Mouse (Mus musculus) kidney, embryonic 14.5 days (tissue): ENCODE measurements around the gene Myocd. TPM values are rescaled to one million over a fixed set of nuclear protein-coding genes. Genes with fewer than 3 reads are reported as not detected.

ENCODE experiments used
- ATAC-seq: fragments of 200-750 bp; cut with Nextera tagmentation; 2 replicates; pipeline ENCODE4 v1.8.0; 2017; ENCODE audit warnings: moderate number of reproducible peaks, mild to moderate bottlenecking, moderate TSS enrichment, moderate library complexity; ENCODE audit not compliant: low FRiP score, low TSS enrichment
- H3K27ac ChIP-seq: fragments of 300-500 bp; sonication (generic); 2 replicates; pipeline ENCODE4 v1.5.1; 2014; ENCODE audit warnings: low read depth, mild to moderate bottlenecking, low read length, moderate library complexity, mixed read lengths
- H3K27me3 ChIP-seq: fragments of 300-500 bp; sonication (generic); 2 replicates; pipeline ENCODE4 v1.6.1; 2014; ENCODE audit warnings: mild to moderate bottlenecking, low read length; ENCODE audit not compliant: control insufficient read depth, insufficient read depth
- H3K36me3 ChIP-seq: fragments of 300-500 bp; sonication (generic); 2 replicates; pipeline ENCODE4 v1.6.1; 2014; ENCODE audit warnings: low read length, mixed read lengths; ENCODE audit not compliant: control insufficient read depth, insufficient read depth
- H3K4me1 ChIP-seq: fragments of 300-500 bp; sonication (generic); 2 replicates; pipeline ENCODE4 v1.6.1; 2014; ENCODE audit warnings: low read length, mixed read lengths; ENCODE audit not compliant: control insufficient read depth, insufficient read depth
- H3K4me2 ChIP-seq: fragments of 300-500 bp; sonication (generic); replicated peaks from 2 replicates; pipeline ENCODE4 v1.6.1; 2014; ENCODE audit warnings: low read depth, mild to moderate bottlenecking, low read length
- H3K4me3 ChIP-seq: fragments of 300-500 bp; sonication (generic); 2 replicates; pipeline ENCODE4 v1.5.1; 2014; ENCODE audit warnings: mild to moderate bottlenecking, low read length
- H3K9ac ChIP-seq: fragments of 300-500 bp; sonication (generic); 2 replicates; pipeline ENCODE4 v1.6.1; 2014; ENCODE audit warnings: low read depth, mild to moderate bottlenecking, low read length, moderate library complexity
- H3K9me3 ChIP-seq: fragments of 300-500 bp; sonication (generic); 2 replicates; pipeline ENCODE4 v1.6.1; 2016; ENCODE audit warnings: low read length; ENCODE audit not compliant: control insufficient read depth
- WGBS: fragments of 180-500 bp; shearing (Covaris S2); extraction: QIAGEN DNeasy Blood & Tissue Kit; methylation state at CpG from one replicate; pipeline ENCODE4 v1.1.7; 2014; 5-methylcytosine and 5-hydroxymethylcytosine counted together
- polyA plus RNA-seq: library from polyadenylated mRNA; unstranded; fragments of >200 nt; fragmentation: Nextera tagmentation; extraction: Ambion mirVana; gene quantifications from 2 replicates; pipeline ENCODE4 v1.2.1, GENCODE M21; 2014

Myocd gene
- 3.4 and 4.6 TPM in 2 replicates for polyA plus RNA-seq

DNA sequence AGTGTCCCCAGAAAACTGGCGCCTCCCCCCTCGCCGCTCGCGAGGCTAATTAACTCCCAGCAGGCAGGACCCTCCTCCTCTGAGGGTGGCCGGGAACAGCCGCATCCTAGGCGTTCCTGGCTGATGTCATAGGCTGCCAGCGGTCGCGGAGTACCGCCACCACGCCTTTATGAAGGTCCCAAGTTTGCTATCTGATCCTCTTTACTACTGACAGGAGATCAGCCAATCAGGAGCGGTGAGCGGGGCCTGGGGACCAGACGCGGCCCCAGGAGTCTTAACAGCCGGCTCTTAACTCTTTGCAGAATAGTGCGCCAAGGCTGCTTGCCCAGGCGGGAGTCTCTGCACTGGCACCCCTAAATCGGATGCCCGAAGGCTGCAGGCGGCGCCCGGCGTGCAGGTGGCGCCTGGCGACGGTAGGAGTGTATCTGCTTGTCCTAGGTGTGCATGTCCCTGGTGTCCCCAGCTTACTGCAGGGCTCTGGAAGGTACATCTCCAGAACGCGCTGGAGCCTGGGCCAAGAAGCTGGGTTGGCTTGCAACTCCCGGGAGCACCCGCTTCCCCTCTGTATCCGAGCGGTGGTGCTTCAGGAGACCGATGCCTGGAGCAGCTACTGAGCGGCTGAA lies at the start of gene Myocd:
Gene Myocd (minus strand): TSS at position 139 of the 623 bp plus-strand sequence.
- peak within 1 kb of the TSS; percentile 59 for H3K4me2 ChIP-seq
- no peak within 1 kb of the TSS for H3K27ac ChIP-seq
- peaks cover 7% of the 10 kb centered on the region for H3K27me3 ChIP-seq
- under 1% methylated on average over 37 of the region's 37 CpGs for WGBS
- no peaks in the 10 kb centered on the region for H3K36me3 ChIP-seq
- peak; percentile 91 for ATAC-seq
- no peaks in the 10 kb centered on the region for H3K9me3 ChIP-seq
- H3K4me3 ChIP-seq: peak within 1 kb of the TSS; percentile 37
- H3K4me1 ChIP-seq: no peaks in the 10 kb centered on the region
- peak within 1 kb of the TSS; percentile 19; the same call in 1 of the 2 replicates for H3K9ac ChIP-seq

GRCm38 (mm10) chr11:65303824-65304223 lies 34.0 kb upstream of the Myocd start:
- no peaks in the 10 kb centered on the region for H3K9me3 ChIP-seq
- ATAC-seq: no peak
- H3K27ac ChIP-seq: no peak overlapping the region
- H3K36me3 ChIP-seq: no peaks in the 10 kb centered on the region
- no peaks in the 10 kb centered on the region for H3K4me1 ChIP-seq
- 40% methylated on average over 3 of the region's 3 CpGs for WGBS
- no peak overlapping the region for H3K4me2 ChIP-seq
- no peak overlapping the region for H3K4me3 ChIP-seq
- H3K9ac ChIP-seq: no peak overlapping the region
- H3K27me3 ChIP-seq: no peaks in the 10 kb centered on the region

- H3K4me1 ChIP-seq: no peaks in the 10 kb centered on the region
- H3K27me3 ChIP-seq: no peaks in the 10 kb centered on the region
- no peak overlapping the region for H3K9ac ChIP-seq
- H3K36me3 ChIP-seq: no peaks in the 10 kb centered on the region
- 87% methylated on average over 10 of the region's 10 CpGs for WGBS
- H3K4me3 ChIP-seq: no peak overlapping the region
- H3K27ac ChIP-seq: no peak overlapping the region
- no peak overlapping the region for H3K4me2 ChIP-seq
- H3K9me3 ChIP-seq: no peaks in the 10 kb centered on the region
- ATAC-seq: no peak
Observed at GRCm38 (mm10) chr11:65294128-65294833, 24.5 kb upstream of the Myocd start.

- Histone ChIP-seq H3K4me1 (no peaks in the 10 kb centered on the region), H3K4me3 (no peak overlapping the region), H3K9me3 (no peaks in the 10 kb centered on the region), H3K27ac (no peak overlapping the region), H3K9ac (no peak overlapping the region), H3K36me3 (no peaks in the 10 kb centered on the region), H3K27me3 (no peaks in the 10 kb centered on the region), H3K4me2 (no peak overlapping the region)
- ATAC-seq: no peak
Observed at GRCm38 (mm10) chr11:65292994-65293393, 23.2 kb upstream of the Myocd start.

DNA sequence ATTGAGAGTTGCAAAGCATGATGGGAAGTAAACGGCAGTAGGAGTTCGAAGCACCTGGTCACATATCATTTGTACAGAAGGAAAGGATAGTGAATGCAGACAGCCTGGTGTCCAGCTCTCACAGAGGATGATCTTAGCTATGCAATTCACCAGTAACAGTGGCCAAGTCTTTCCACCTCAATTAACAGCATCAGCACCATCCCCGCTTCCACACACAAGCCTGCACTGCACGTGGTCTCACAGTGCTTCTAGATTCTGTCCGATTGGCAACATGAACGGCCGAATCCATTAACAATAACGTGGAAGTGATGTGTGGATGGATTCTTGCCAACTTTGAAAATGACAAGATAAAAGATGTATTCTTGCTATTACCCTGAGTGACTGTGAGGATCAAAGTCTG lies 17.9 kb upstream of the Myocd start:
- Histone ChIP-seq H3K9ac (no peak overlapping the region), H3K27me3 (no peaks in the 10 kb centered on the region), H3K4me3 (no peak overlapping the region), H3K36me3 (no peaks in the 10 kb centered on the region), H3K4me2 (no peak overlapping the region), H3K27ac (no peak overlapping the region), H3K4me1 (no peaks in the 10 kb centered on the region), H3K9me3 (no peaks in the 10 kb centered on the region)
- 90% methylated on average over 8 of the region's 8 CpGs for WGBS
- no peak for ATAC-seq

DNA sequence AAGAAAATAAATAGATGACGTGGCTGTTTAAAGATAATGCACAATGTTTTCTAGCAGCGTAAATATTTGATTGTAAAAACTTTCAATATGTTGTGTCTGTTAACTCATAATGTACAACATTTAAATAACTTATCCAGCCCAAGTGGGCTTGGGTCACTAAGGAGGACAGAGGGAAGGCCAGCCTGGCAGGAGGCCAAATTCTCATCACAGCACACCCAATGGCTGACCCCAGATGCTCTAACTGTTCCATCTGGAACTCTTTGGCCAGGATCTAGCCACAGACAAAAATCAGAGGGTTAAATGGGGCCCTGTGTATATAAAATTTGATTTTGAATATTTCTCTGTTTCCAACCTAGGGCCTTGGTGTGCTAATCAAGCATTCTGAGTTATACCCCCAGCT lies 16.4 kb upstream of the Myocd start:
- WGBS: 69% methylated on average over 2 of the region's 2 CpGs
- no peak overlapping the region for H3K4me3 ChIP-seq
- H3K27ac ChIP-seq: no peak overlapping the region
- no peaks in the 10 kb centered on the region for H3K27me3 ChIP-seq
- H3K4me2 ChIP-seq: no peak overlapping the region
- no peak overlapping the region for H3K9ac ChIP-seq
- no peaks in the 10 kb centered on the region for H3K36me3 ChIP-seq
- ATAC-seq: no peak
- H3K9me3 ChIP-seq: no peaks in the 10 kb centered on the region
- no peaks in the 10 kb centered on the region for H3K4me1 ChIP-seq

- Histone ChIP-seq H3K9me3 (no peaks in the 10 kb centered on the region), H3K4me2 (no peak overlapping the region), H3K4me3 (no peak overlapping the region), H3K4me1 (no peaks in the 10 kb centered on the region), H3K27ac (no peak overlapping the region), H3K27me3 (peaks cover 7% of the 10 kb centered on the region), H3K9ac (no peak overlapping the region), H3K36me3 (no peaks in the 10 kb centered on the region)
- 83% methylated on average over 6 of the region's 6 CpGs for WGBS
- no peak for ATAC-seq
Observed at GRCm38 (mm10) chr11:65275441-65275840, 5.7 kb upstream of the Myocd start.

- Histone ChIP-seq H3K9me3 (no peaks in the 10 kb centered on the region), H3K4me3 (no peak overlapping the region), H3K4me2 (peak overlapping the region; percentile 59; the same call in 1 of the 2 replicates), H3K9ac (no peak overlapping the region), H3K36me3 (no peaks in the 10 kb centered on the region), H3K4me1 (no peaks in the 10 kb centered on the region), H3K27me3 (peaks cover 7% of the 10 kb centered on the region), H3K27ac (no peak overlapping the region)
- WGBS: 13% methylated on average over 4 of the region's 4 CpGs
- ATAC-seq: no peak
Observed at GRCm38 (mm10) chr11:65271000-65271399, 1.2 kb upstream of the Myocd start.

DNA sequence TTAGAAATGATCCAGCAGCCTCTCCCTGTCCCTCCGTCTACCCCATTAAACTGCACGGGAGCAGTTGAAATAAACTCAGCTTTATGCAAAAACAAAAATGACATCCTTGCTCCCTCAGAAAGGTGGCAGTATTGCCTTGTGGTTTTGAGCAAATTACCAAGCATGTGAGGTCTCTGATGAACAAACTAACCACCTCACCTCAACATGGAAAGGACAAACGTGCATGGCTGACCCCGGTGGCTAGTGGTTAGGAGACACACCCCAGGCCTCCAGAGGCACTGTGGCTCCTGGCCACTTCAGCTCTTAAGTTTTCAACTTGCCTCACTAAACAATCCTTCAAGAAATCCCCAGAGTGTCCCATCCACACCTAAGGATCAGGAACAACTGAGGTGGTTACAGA lies 1.5 kb downstream of the Myocd start:
- H3K4me1 ChIP-seq: no peaks in the 10 kb centered on the region
- 42% methylated on average over 4 of the region's 4 CpGs for WGBS
- no peak overlapping the region for H3K4me3 ChIP-seq
- H3K9me3 ChIP-seq: no peaks in the 10 kb centered on the region
- peaks cover 7% of the 10 kb centered on the region for H3K27me3 ChIP-seq
- H3K4me2 ChIP-seq: no peak overlapping the region
- no peaks in the 10 kb centered on the region for H3K36me3 ChIP-seq
- ATAC-seq: no peak
- no peak overlapping the region for H3K27ac ChIP-seq
- H3K9ac ChIP-seq: no peak overlapping the region
